Mouse (Mus musculus): Measurements from ENCODE around the gene Nin. TPM values are rescaled to one million over a fixed set of nuclear protein-coding genes. Genes with fewer than 3 reads are reported as not detected.

The Nin gene
- polyA plus RNA-seq, 1 experiment, result 5.2 TPM

DNA sequence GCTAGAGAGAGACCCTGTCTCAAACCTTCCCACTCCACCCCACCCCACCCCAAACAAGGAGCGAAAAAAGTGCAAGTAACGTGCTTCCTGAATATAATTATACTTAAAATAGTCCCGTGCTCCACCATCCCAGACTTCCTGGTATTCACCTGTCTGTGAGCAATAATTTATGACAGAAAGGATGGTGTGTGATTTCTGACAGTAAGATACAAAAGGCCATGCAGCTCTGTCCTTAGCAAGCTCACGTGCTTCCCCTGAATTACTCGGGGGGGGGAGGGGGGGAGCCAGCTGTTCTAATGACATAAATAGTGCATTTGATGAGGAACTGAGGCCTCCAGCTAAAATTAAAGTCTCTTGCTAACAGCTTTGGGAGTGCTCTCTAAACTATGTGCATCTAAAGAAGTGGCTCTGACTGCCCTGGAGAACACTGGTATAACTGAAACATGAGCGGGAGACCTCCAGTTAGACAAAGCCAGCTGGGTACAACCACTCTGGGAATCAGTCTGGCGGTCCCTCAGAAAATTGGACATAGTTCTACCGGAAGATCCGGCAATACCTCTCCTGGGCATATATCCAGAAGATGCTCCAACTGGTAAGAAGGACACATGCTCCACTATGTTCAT is 136.0 kb downstream of the Nin start:
- Histone ChIP-seq H3K4me1 (ENCODE audit: control insufficient read depth, insufficient read depth, insufficient read length, low read length) (peaks cover 8% of the 10 kb centered on the region), H3K4me3 (ENCODE audit: insufficient read depth, low read depth, low read length) (no peak overlapping the region), H3K27ac (replicated peaks; ENCODE audit: low read depth, low read length) (0 out of 2 replicates have a peak overlapping the region, but pooled peaks have one; percentile 40)

DNA sequence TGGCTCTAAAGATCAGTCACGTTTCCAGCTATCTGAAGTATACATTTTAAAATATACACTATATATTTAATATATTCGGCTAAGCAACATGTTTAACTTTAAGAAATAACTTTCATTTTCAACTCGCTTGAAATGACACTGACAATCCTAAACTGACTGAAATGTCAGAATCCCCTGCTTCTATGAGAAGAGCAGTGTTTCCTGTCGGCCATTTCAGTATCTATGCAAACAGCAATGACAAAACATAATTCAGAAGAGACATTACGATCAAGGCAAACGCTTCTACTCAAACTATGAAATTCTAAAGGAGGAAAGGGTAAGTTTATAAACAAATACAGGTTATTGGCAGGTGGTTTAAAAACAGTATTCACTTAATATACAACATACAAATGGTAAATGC is 136.8 kb downstream of the Nin start:
- Histone ChIP-seq H3K27ac (replicated peaks; ENCODE audit: low read depth, low read length) (no peak overlapping the region), H3K4me3 (ENCODE audit: insufficient read depth, low read depth, low read length) (no peak overlapping the region), H3K4me1 (ENCODE audit: control insufficient read depth, insufficient read depth, insufficient read length, low read length) (peaks cover 8% of the 10 kb centered on the region)

- H3K4me3 ChIP-seq (ENCODE audit: insufficient read depth, low read depth, low read length), result no peak overlapping the region
- no peak overlapping the region for H3K27ac ChIP-seq (replicated peaks; ENCODE audit: low read depth, low read length)
- H3K4me1 ChIP-seq (ENCODE audit: control insufficient read depth, insufficient read depth, insufficient read length, low read length), result peaks cover 4% of the 10 kb centered on the region
Observed at GRCm38 (mm10) chr12:69973666-69974065, 139.9 kb downstream of the Nin start.

DNA sequence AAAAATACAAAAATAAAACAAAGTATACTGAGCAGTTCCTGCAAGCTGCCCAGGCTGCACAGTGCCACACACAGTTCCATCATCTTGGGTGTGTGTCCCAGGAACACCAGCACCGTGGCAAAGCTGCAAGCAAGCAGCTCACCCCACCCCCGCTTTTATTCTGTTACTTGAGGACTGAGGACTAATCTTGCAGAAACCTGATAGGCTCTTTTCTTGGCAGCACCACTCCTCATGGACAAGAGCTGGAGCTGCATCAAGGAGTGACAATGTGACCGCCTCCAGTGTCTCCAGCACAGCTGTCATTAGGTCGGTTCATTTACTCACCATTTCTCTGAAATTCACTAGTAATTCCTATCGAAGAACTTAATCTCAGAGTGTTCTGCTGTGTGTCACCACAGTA is 145.4 kb downstream of the Nin start:
- no peaks in the 10 kb centered on the region; the same call in 1 of the 2 replicates for H3K4me1 ChIP-seq (ENCODE audit: control insufficient read depth, insufficient read depth, insufficient read length, low read length)
- no peak overlapping the region for H3K4me3 ChIP-seq (ENCODE audit: insufficient read depth, low read depth, low read length)
- no peak overlapping the region for H3K27ac ChIP-seq (replicated peaks; ENCODE audit: low read depth, low read length)

DNA sequence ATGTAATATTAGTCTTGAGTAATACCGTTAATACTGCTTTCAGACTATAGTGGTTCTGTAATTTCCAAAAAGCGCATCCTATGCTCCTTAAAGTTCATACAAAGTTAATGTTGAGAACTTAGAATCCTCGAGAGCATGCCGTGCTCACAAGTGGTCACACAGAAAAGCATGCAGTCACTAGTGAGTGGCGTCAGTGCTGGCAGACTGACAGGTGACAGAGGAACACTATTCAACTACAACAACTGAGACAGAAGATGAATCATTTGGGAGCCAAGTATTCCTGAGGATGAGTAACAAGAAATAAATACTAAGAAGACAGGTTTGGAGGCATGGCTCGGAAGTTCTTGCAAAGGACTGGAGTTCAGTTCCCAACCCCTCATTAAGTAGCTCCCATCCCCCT is 146.4 kb downstream of the Nin start:
- H3K27ac ChIP-seq (replicated peaks; ENCODE audit: low read depth, low read length), result no peak overlapping the region
- H3K4me1 ChIP-seq (ENCODE audit: control insufficient read depth, insufficient read depth, insufficient read length, low read length), result no peaks in the 10 kb centered on the region
- H3K4me3 ChIP-seq (ENCODE audit: insufficient read depth, low read depth, low read length), result no peak overlapping the region

DNA sequence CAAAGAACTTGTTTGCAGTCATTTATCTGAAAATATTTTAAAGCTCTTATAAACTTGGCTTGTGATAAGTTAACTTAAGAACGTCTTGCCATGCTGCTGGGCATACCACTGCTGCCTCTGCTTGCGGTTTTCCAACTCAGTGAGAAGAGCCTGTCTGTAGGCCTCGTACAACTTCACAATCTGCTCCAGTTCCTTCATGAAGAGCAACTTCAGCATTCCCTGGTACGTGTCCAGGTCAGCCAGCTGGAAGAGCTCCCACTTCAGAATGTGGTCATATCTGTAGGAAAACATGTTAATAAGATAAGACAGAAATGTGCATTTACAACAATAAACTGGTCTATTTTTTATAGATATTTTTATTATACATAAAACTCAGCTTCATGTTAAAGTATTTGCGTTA is 147.4 kb downstream of the Nin start:
- Histone ChIP-seq H3K4me1 (ENCODE audit: control insufficient read depth, insufficient read depth, insufficient read length, low read length) (no peaks in the 10 kb centered on the region), H3K27ac (replicated peaks; ENCODE audit: low read depth, low read length) (no peak overlapping the region), H3K4me3 (ENCODE audit: insufficient read depth, low read depth, low read length) (no peak overlapping the region)

DNA sequence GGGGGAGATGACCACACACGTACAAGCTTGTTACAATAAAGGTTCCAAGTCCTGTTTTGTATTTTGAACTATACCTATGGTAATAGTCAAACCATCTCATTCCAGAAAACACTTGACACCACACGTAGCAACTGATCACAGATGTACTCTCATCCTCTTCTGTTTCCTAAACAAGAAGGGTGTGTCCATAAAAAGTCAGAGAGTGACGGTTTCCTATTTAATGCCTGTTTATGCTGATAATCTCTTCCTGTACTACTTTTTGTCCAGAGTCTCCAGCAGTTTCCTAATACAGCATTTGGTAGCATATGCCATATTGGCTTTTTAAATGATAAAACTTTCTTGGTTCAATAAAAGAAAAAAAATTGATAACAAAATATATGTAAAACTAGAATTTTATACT is 147.9 kb downstream of the Nin start:
- no peaks in the 10 kb centered on the region for H3K4me1 ChIP-seq (ENCODE audit: control insufficient read depth, insufficient read depth, insufficient read length, low read length)
- H3K4me3 ChIP-seq (ENCODE audit: insufficient read depth, low read depth, low read length), result no peak overlapping the region
- no peak overlapping the region for H3K27ac ChIP-seq (replicated peaks; ENCODE audit: low read depth, low read length)

DNA sequence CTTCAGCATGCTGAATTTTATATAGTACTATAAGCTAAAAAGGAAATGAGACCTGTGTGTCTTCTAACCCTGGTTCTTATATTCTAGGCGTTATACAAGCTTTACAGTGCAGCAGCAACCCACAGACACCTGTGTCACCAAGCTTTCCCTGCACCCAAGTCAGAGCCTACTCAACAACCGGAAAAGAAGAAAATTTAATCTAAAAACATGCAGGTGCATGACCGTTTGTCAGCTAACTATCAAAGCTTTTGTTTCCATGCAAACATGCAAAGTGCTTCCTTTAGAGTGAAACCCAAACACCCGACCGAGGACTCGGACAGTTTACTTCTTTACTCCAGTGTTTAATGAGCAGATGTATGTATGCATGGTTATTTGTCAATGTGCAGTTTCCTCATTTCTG is 150.4 kb downstream of the Nin start:
- Histone ChIP-seq H3K27ac (replicated peaks; ENCODE audit: low read depth, low read length) (no peak overlapping the region), H3K4me1 (ENCODE audit: control insufficient read depth, insufficient read depth, insufficient read length, low read length) (no peaks in the 10 kb centered on the region), H3K4me3 (ENCODE audit: insufficient read depth, low read depth, low read length) (no peak overlapping the region)

GRCm38 (mm10) chr12:69962468-69962867 is 151.0 kb downstream of the Nin start:
- no peak overlapping the region for H3K27ac ChIP-seq (replicated peaks; ENCODE audit: low read depth, low read length)
- H3K4me3 ChIP-seq (ENCODE audit: insufficient read depth, low read depth, low read length), result no peak overlapping the region
- H3K4me1 ChIP-seq (ENCODE audit: control insufficient read depth, insufficient read depth, insufficient read length, low read length), result no peaks in the 10 kb centered on the region

Other genes with a start within 250 kb of the Nin start
- gene Atl1, start 221.1 kb downstream of the Nin start, polyA plus RNA-seq (2012; ENCODE audit: insufficient read depth, insufficient read length, missing spikeins), result 0.95 and 2.3 TPM in 2 replicates
- gene Map4k5, start 220.5 kb downstream of the Nin start, polyA plus RNA-seq (2012; ENCODE audit: insufficient read depth, insufficient read length, missing spikeins), result 12.0 and 12.3 TPM in 2 replicates
- gene Sav1, start 126.7 kb downstream of the Nin start, polyA plus RNA-seq (2012; ENCODE audit: insufficient read depth, insufficient read length, missing spikeins), result 31.9 and 47.5 TPM in 2 replicates
- not detected in 2 replicates for gene Abhd12b, start 40.4 kb upstream of the Nin start, polyA plus RNA-seq (2012; ENCODE audit: insufficient read depth, insufficient read length, missing spikeins)
- 660 and 992 TPM in 2 replicates for gene Pygl, start 117.8 kb upstream of the Nin start, polyA plus RNA-seq (2012; ENCODE audit: insufficient read depth, insufficient read length, missing spikeins)
- not detected in 2 replicates for gene Trim9, start 233.9 kb upstream of the Nin start, polyA plus RNA-seq (2012; ENCODE audit: insufficient read depth, insufficient read length, missing spikeins)